Mouse (Mus musculus): Measurements from ENCODE around the gene Jph2. TPM values are rescaled to one million over a fixed set of nuclear protein-coding genes. Genes with fewer than 3 reads are reported as not detected.

Gene Jph2
- polyA plus RNA-seq, 1 experiment from 2014 or later = 4.1 TPM

- WGBS = 14% methylated on average over 4 of the region's 4 CpGs
- ATAC-seq (ENCODE audit: low read depth) (no peak), DNase-seq (ENCODE audit: low spot score) (no peak)
- Histone ChIP-seq H3K4me2 (ENCODE audit: low read depth, low read length) (no peak overlapping the region), H3K27me3 (replicated peaks; ENCODE audit: control insufficient read depth, insufficient read depth, low read length) (peaks cover 18% of the 10 kb centered on the region), H3K4me3 (ENCODE audit: low read depth, low read length) (no peak overlapping the region), H3K4me1 (ENCODE audit: control insufficient read depth, insufficient read depth, low read length) (no peaks in the 10 kb centered on the region), H3K9me3 (ENCODE audit: control insufficient read depth, low read length) (no peaks in the 10 kb centered on the region), H3K9ac (ENCODE audit: low read depth, low read length) (no peak overlapping the region), H3K27ac (replicated peaks; ENCODE audit: low read depth, low read length) (no peak overlapping the region), H3K36me3 (ENCODE audit: control insufficient read depth, insufficient read depth, low read length) (no peaks in the 10 kb centered on the region)
These were observed 36.2 kb upstream of the Jph2 start for GRCm38 (mm10) chr2:163433971-163434370.

GRCm38 (mm10) chr2:163431289-163431688, 33.5 kb upstream of the Jph2 start:
- no peak for DNase-seq (ENCODE audit: low spot score)
- no peak for ATAC-seq (ENCODE audit: low read depth)

GRCm38 (mm10) chr2:163428346-163429011, 30.7 kb upstream of the Jph2 start:
- 44% methylated on average over 4 of the region's 4 CpGs for WGBS
- Histone ChIP-seq H3K4me1 (ENCODE audit: control insufficient read depth, insufficient read depth, low read length) (no peaks in the 10 kb centered on the region), H3K9ac (ENCODE audit: low read depth, low read length) (no peak overlapping the region), H3K36me3 (ENCODE audit: control insufficient read depth, insufficient read depth, low read length) (no peaks in the 10 kb centered on the region), H3K9me3 (ENCODE audit: control insufficient read depth, low read length) (no peaks in the 10 kb centered on the region), H3K27ac (replicated peaks; ENCODE audit: low read depth, low read length) (no peak overlapping the region), H3K4me2 (ENCODE audit: low read depth, low read length) (no peak overlapping the region), H3K4me3 (ENCODE audit: low read depth, low read length) (no peak overlapping the region), H3K27me3 (replicated peaks; ENCODE audit: control insufficient read depth, insufficient read depth, low read length) (no peaks in the 10 kb centered on the region)
- no peak for DNase-seq (ENCODE audit: low spot score)
- ATAC-seq (ENCODE audit: low read depth) = no peak

More at GRCm38 (mm10) chr2:163431289-163431688, 33.5 kb upstream of the Jph2 start:
- no peak overlapping the region for H3K4me2 ChIP-seq (ENCODE audit: low read depth, low read length)
- no peak overlapping the region for H3K27ac ChIP-seq (replicated peaks; ENCODE audit: low read depth, low read length)
- whole genome bisulfite sequencing = 84% methylated on average over 9 of the region's 9 CpGs
- H3K36me3 ChIP-seq (ENCODE audit: control insufficient read depth, insufficient read depth, low read length) = no peaks in the 10 kb centered on the region
- no peak overlapping the region for H3K9ac ChIP-seq (ENCODE audit: low read depth, low read length)
- no peaks in the 10 kb centered on the region for H3K9me3 ChIP-seq (ENCODE audit: control insufficient read depth, low read length)
- no peak overlapping the region for H3K4me3 ChIP-seq (ENCODE audit: low read depth, low read length)
- no peaks in the 10 kb centered on the region for H3K27me3 ChIP-seq (replicated peaks; ENCODE audit: control insufficient read depth, insufficient read depth, low read length)
- H3K4me1 ChIP-seq (ENCODE audit: control insufficient read depth, insufficient read depth, low read length) = no peaks in the 10 kb centered on the region

- Histone ChIP-seq H3K4me2 (ENCODE audit: low read depth, low read length) (no peak within 1 kb of the TSS), H3K27ac (replicated peaks; ENCODE audit: low read depth, low read length) (no peak within 1 kb of the TSS), H3K9me3 (ENCODE audit: control insufficient read depth, low read length) (no peaks in the 10 kb centered on the region), H3K36me3 (ENCODE audit: control insufficient read depth, insufficient read depth, low read length) (no peaks in the 10 kb centered on the region), H3K9ac (ENCODE audit: low read depth, low read length) (no peak within 1 kb of the TSS), H3K4me3 (ENCODE audit: low read depth, low read length) (no peak within 1 kb of the TSS), H3K27me3 (replicated peaks; ENCODE audit: control insufficient read depth, insufficient read depth, low read length) (no peaks in the 10 kb centered on the region), H3K4me1 (ENCODE audit: control insufficient read depth, insufficient read depth, low read length) (peaks cover 5% of the 10 kb centered on the region)
- WGBS = 79% methylated on average over 6 of the region's 6 CpGs
- DNase-seq (ENCODE audit: low spot score) (no peak), ATAC-seq (ENCODE audit: low read depth) (no peak)
These were observed 26.8 kb upstream of the Jph2 start, which contains the start of gene Oser1 for GRCm38 (mm10) chr2:163424597-163424996. Gene Oser1 (minus strand): TSS chr2:163424697.

GRCm38 (mm10) chr2:163422895-163423660, 25.3 kb upstream of the Jph2 start:
- Histone ChIP-seq H3K4me2 (ENCODE audit: low read depth, low read length) (no peak overlapping the region), H3K36me3 (ENCODE audit: control insufficient read depth, insufficient read depth, low read length) (no peaks in the 10 kb centered on the region), H3K27ac (replicated peaks; ENCODE audit: low read depth, low read length) (no peak overlapping the region), H3K9ac (ENCODE audit: low read depth, low read length) (no peak overlapping the region), H3K27me3 (replicated peaks; ENCODE audit: control insufficient read depth, insufficient read depth, low read length) (no peaks in the 10 kb centered on the region), H3K4me1 (ENCODE audit: control insufficient read depth, insufficient read depth, low read length) (peaks cover 10% of the 10 kb centered on the region), H3K4me3 (ENCODE audit: low read depth, low read length) (no peak overlapping the region), H3K9me3 (ENCODE audit: control insufficient read depth, low read length) (no peaks in the 10 kb centered on the region)
- ATAC-seq (ENCODE audit: low read depth) (no peak), DNase-seq (ENCODE audit: low spot score) (no peak)
- WGBS = 79% methylated on average over 9 of the region's 9 CpGs

GRCm38 (mm10) chr2:163420366-163420886, 22.6 kb upstream of the Jph2 start:
- Histone ChIP-seq H3K9ac (ENCODE audit: low read depth, low read length) (peak overlapping the region; percentile 94), H3K4me3 (ENCODE audit: low read depth, low read length) (peak overlapping the region; percentile 95), H3K9me3 (ENCODE audit: control insufficient read depth, low read length) (no peaks in the 10 kb centered on the region), H3K36me3 (ENCODE audit: control insufficient read depth, insufficient read depth, low read length) (no peaks in the 10 kb centered on the region), H3K27me3 (replicated peaks; ENCODE audit: control insufficient read depth, insufficient read depth, low read length) (no peaks in the 10 kb centered on the region), H3K4me1 (ENCODE audit: control insufficient read depth, insufficient read depth, low read length) (peaks cover 17% of the 10 kb centered on the region), H3K4me2 (ENCODE audit: low read depth, low read length) (peak overlapping the region; percentile 75), H3K27ac (replicated peaks; ENCODE audit: low read depth, low read length) (peak overlapping the region; percentile 54; the same call in 1 of the 2 replicates)
- ATAC-seq (ENCODE audit: low read depth) = no peak
- WGBS = 34% methylated on average over 10 of the region's 10 CpGs
- no peak for DNase-seq (ENCODE audit: low spot score)

- Histone ChIP-seq H3K36me3 (ENCODE audit: control insufficient read depth, insufficient read depth, low read length) (peaks cover 5% of the 10 kb centered on the region), H3K27ac (replicated peaks; ENCODE audit: low read depth, low read length) (peak overlapping the region; percentile 75), H3K27me3 (replicated peaks; ENCODE audit: control insufficient read depth, insufficient read depth, low read length) (no peaks in the 10 kb centered on the region), H3K4me1 (ENCODE audit: control insufficient read depth, insufficient read depth, low read length) (peaks cover 17% of the 10 kb centered on the region), H3K9me3 (ENCODE audit: control insufficient read depth, low read length) (no peaks in the 10 kb centered on the region), H3K4me3 (ENCODE audit: low read depth, low read length) (peak overlapping the region; percentile 95), H3K9ac (ENCODE audit: low read depth, low read length) (peak overlapping the region; percentile 94), H3K4me2 (ENCODE audit: low read depth, low read length) (peak overlapping the region; percentile 85)
- peak; percentile 100 for DNase-seq (ENCODE audit: low spot score)
- ATAC-seq (ENCODE audit: low read depth) = peak; percentile 99
- 0% methylated on average over 33 of the region's 71 CpGs for WGBS
These were observed 21.7 kb upstream of the Jph2 start for GRCm38 (mm10) chr2:163419346-163420045.

GRCm38 (mm10) chr2:163418841-163419345, 21.1 kb upstream of the Jph2 start:
- Histone ChIP-seq H3K9ac (ENCODE audit: low read depth, low read length) (peak overlapping the region; percentile 94), H3K4me3 (ENCODE audit: low read depth, low read length) (peak overlapping the region; percentile 95), H3K9me3 (ENCODE audit: control insufficient read depth, low read length) (no peaks in the 10 kb centered on the region), H3K4me2 (ENCODE audit: low read depth, low read length) (peak overlapping the region; percentile 85), H3K27me3 (replicated peaks; ENCODE audit: control insufficient read depth, insufficient read depth, low read length) (no peaks in the 10 kb centered on the region), H3K27ac (replicated peaks; ENCODE audit: low read depth, low read length) (peak overlapping the region; percentile 75), H3K36me3 (ENCODE audit: control insufficient read depth, insufficient read depth, low read length) (peaks cover 10% of the 10 kb centered on the region), H3K4me1 (ENCODE audit: control insufficient read depth, insufficient read depth, low read length) (peaks cover 17% of the 10 kb centered on the region)
- ATAC-seq (ENCODE audit: low read depth) = peak; percentile 47
- WGBS = 0% methylated on average over 16 of the region's 50 CpGs
- peak; percentile 31 for DNase-seq (ENCODE audit: low spot score)
